16 mouse cellular contexts compared by ENCODE assay signal in the genomic region with DNA sequence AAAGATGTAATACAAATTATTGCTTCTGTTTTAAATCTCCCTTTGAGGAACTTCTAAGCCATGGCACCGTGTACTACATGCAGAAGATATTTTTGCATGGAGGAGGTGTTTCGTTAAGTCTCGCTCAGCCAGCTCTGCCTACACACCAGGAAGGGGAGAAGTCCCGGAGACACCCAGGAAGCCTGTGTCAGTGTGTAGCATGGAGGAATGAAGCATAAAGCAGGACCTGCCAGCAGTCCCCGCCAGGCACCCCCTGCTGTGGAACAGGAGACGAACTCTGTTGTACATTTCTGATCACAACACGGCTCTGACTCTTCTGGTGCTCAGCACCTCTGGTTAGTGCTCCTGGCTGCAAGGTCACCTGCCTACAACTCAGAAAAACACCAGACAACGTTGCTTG. TPM values are rescaled to one million over a fixed set of nuclear protein-coding genes. Genes with fewer than 3 reads are reported as not detected.
DNase-seq lines count a peak whose midpoint lies in the region; ATAC-seq lines count a peak whose summit lies in the region.
"Had no signal": no experiment of that assay in that cellular context is flagged by ENCODE, and none has a peak within 500 bp of the region (broad histone marks: within the 10 kb centered on the region; RNA-seq: fewer than 3 reads in every experiment).

No protein-coding gene starts in this region.

- no peak for ATAC-seq in forebrain, embryonic 15.5 days (replicated peaks)
- no peak for ATAC-seq in forebrain, embryonic 12.5 days (ENCODE audit: low FRiP score)
- no peak for ATAC-seq in neural tube, embryonic 12.5 days (ENCODE audit: low FRiP score, low read depth)
- ATAC-seq in midbrain, embryonic 15.5 days (replicated peaks), result no peak
- no peak for ATAC-seq in monocyte, adult 5-6 weeks (replicated peaks; ENCODE audit: insufficient number of reproducible peaks, low FRiP score, low TSS enrichment, poor library complexity, severe bottlenecking)
- ATAC-seq: liver, postnatal 0 days had no signal

- H3K27me3 ChIP-seq in forebrain, embryonic 15.5 days, result 0 out of 2 replicates have a peak, but pooled peaks cover 4% of the 10 kb centered on the region
- peaks cover 38% of the 10 kb centered on the region for H3K27me3 ChIP-seq in forebrain, embryonic 12.5 days
- peaks cover 3% of the 10 kb centered on the region; the same call in 1 of the 2 replicates for H3K27me3 ChIP-seq in neural tube, embryonic 12.5 days (replicated peaks)
- no peaks in the 10 kb centered on the region; the same call in 1 of the 2 replicates for H3K27me3 ChIP-seq in midbrain, embryonic 15.5 days (replicated peaks)

- peak overlapping the region; percentile 66 for H3K27ac ChIP-seq in forebrain, embryonic 15.5 days (replicated peaks)
- H3K27ac ChIP-seq in forebrain, embryonic 12.5 days, result no peak overlapping the region
- H3K27ac ChIP-seq in neural tube, embryonic 12.5 days, result no peak overlapping the region
- H3K27ac ChIP-seq in midbrain, embryonic 15.5 days, result peak overlapping the region; percentile 7; the same call in 1 of the 2 replicates
- H3K27ac ChIP-seq: heart, embryonic 15.5 days; limb, embryonic 12.5 days had no signal

- peaks cover 19% of the 10 kb centered on the region for H3K4me1 ChIP-seq in forebrain, embryonic 15.5 days
- peaks cover 23% of the 10 kb centered on the region for H3K4me1 ChIP-seq in forebrain, embryonic 12.5 days
- peaks cover 25% of the 10 kb centered on the region for H3K4me1 ChIP-seq in neural tube, embryonic 12.5 days
- H3K4me1 ChIP-seq in midbrain, embryonic 15.5 days, result peaks cover 19% of the 10 kb centered on the region
- H3K4me1 ChIP-seq: heart, embryonic 15.5 days; megakaryocyte, embryonic 14.5 days had no signal

- no peak overlapping the region for H3K4me3 ChIP-seq in forebrain, embryonic 15.5 days
- H3K4me3 ChIP-seq in forebrain, embryonic 12.5 days (replicated peaks), result no peak overlapping the region
- no peak overlapping the region for H3K4me3 ChIP-seq in neural tube, embryonic 12.5 days
- H3K4me3 ChIP-seq in midbrain, embryonic 15.5 days, result no peak overlapping the region
- H3K4me3 ChIP-seq: heart, embryonic 15.5 days; megakaryocyte, embryonic 14.5 days had no signal

- H3K9me3 ChIP-seq in forebrain, embryonic 15.5 days, result no peaks in the 10 kb centered on the region
- no peaks in the 10 kb centered on the region for H3K9me3 ChIP-seq in forebrain, embryonic 12.5 days
- H3K9me3 ChIP-seq in neural tube, embryonic 12.5 days, result no peaks in the 10 kb centered on the region
- no peaks in the 10 kb centered on the region for H3K9me3 ChIP-seq in midbrain, embryonic 15.5 days
- H3K9me3 ChIP-seq: G1E; heart, embryonic 15.5 days; limb, embryonic 12.5 days; megakaryocyte, embryonic 14.5 days had no signal

- H3K4me2 ChIP-seq in forebrain, embryonic 15.5 days (replicated peaks), result no peak overlapping the region
- H3K4me2 ChIP-seq in forebrain, embryonic 12.5 days, result no peak overlapping the region
- H3K4me2 ChIP-seq in neural tube, embryonic 12.5 days (replicated peaks), result peak overlapping the region; percentile 65; the same call in 1 of the 2 replicates
- no peak overlapping the region for H3K4me2 ChIP-seq in midbrain, embryonic 15.5 days

- H3K9ac ChIP-seq in forebrain, embryonic 15.5 days (replicated peaks), result no peak overlapping the region
- no peak overlapping the region for H3K9ac ChIP-seq in forebrain, embryonic 12.5 days
- H3K9ac ChIP-seq in neural tube, embryonic 12.5 days, result no peak overlapping the region
- no peak overlapping the region for H3K9ac ChIP-seq in midbrain, embryonic 15.5 days
- H3K9ac ChIP-seq: heart, embryonic 15.5 days; limb, embryonic 12.5 days; liver, postnatal 0 days had no signal

- 48% methylated on average over 8 of the region's 8 CpGs for WGBS in forebrain, embryonic 15.5 days
- 44% methylated on average over 8 of the region's 8 CpGs for WGBS in forebrain, embryonic 12.5 days
- WGBS in neural tube, embryonic 12.5 days, result 52% methylated on average over 8 of the region's 8 CpGs
- 49% methylated on average over 8 of the region's 8 CpGs for WGBS in midbrain, embryonic 15.5 days

- H3K36me3 ChIP-seq in forebrain, embryonic 15.5 days, result no peaks in the 10 kb centered on the region
- H3K36me3 ChIP-seq in forebrain, embryonic 12.5 days (replicated peaks), result no peaks in the 10 kb centered on the region
- no peaks in the 10 kb centered on the region for H3K36me3 ChIP-seq in neural tube, embryonic 12.5 days
- no peaks in the 10 kb centered on the region for H3K36me3 ChIP-seq in midbrain, embryonic 15.5 days (replicated peaks)
- H3K36me3 ChIP-seq: G1E; heart, embryonic 15.5 days; limb, embryonic 12.5 days had no signal

- no peak for DNase-seq in neural tube, embryonic 10.5 days (ENCODE audit: extremely low spot score, low spot score)
- DNase-seq in urinary bladder, adult 2 months (ENCODE audit: low spot score), result no peak
- DNase-seq in spleen, adult 12 weeks (ENCODE audit: low spot score), result no peak
- DNase-seq: cerebellum, postnatal 36 days; kidney, postnatal 14 days; liver, postnatal 0 days; thymus, adult 18-20 months had no signal

RNA-seq across cellular contexts. Expression of gene Crtac1, which starts 51.8 kb away (rescaled TPM):
- 20.4 TPM in 2 replicates for polyA plus RNA-seq in forebrain, embryonic 15.5 days (2015; fragmentation: Nextera tagmentation; extraction: Ambion mirVana)
- 8.6 and 9.3 TPM in 2 replicates for polyA plus RNA-seq in forebrain, embryonic 12.5 days (2016; fragmentation: Nextera tagmentation; extraction: Ambion mirVana)
- polyA plus RNA-seq in neural tube, embryonic 12.5 days (2016; fragmentation: Nextera tagmentation; extraction: Ambion mirVana), result 42.1 and 44.0 TPM in 2 replicates
- polyA plus RNA-seq in midbrain, embryonic 15.5 days (2015; fragmentation: Nextera tagmentation; extraction: Ambion mirVana), result 24.6 and 26.1 TPM in 2 replicates
- total RNA-seq in monocyte, adult 5-6 weeks (2017), result not detected in 3 replicates
- 0.18 and 0.29 TPM in 2 replicates for polyA plus RNA-seq in urinary bladder, adult 2 months (2012; rRNA removed)
- total RNA-seq: G1E had no signal
- polyA plus RNA-seq: G1E had no signal

Comparison
In these comparisons a context has a peak if more than half of its experiments do, and no peak if none do; other contexts are left out.
1. H3K27ac ChIP-seq: peak in forebrain, embryonic 15.5 days (single experiment) and midbrain, embryonic 15.5 days (single experiment); none in forebrain, embryonic 12.5 days (single experiment) and neural tube, embryonic 12.5 days (single experiment).